Mouse (Mus musculus) colon, adult 2 months (tissue): ENCODE data around the gene Prpf40b. TPM values are rescaled to one million over a fixed set of nuclear protein-coding genes. Genes with fewer than 3 reads are reported as not detected.

Experiments used
- polyA plus RNA-seq: library from polyadenylated mRNA; depleted of rRNA; stranded (reverse); fragments of >200 nt; gene quantifications from 2 replicates; pipeline ENCODE4 v1.2.3, GENCODE M21; 2012; rRNA removed

Prpf40b gene
- 41.1 and 42.3 TPM in 2 replicates for polyA plus RNA-seq

DNA sequence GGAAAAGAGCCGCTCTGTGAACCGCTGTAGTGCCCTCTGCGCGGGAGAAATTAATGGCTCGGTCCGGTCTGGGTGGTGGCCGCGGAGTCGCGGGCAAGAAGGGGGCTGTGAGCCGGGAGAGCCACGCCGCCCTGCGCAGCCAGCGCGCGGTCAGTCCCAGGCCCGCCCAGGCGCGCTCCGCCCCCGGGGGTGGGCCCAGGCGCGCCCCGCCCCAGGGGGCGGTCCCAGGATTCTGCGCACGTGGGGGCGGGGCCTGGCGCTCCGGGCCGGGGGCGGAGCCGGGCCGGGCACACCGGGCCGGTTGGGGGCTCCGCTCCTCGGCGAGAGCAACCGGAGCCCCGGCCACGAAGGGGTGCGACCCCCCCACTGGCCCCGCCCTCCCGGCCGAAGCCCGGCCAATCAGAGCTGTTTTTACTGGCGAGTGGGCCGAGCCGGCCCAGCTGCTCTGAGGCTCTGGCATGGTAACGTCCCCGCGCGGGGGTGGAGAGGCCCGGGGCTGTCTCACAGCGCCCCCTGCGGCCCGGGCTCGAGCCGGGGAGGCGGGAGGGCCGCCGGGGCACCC is at the start of gene Prpf40b:
Gene Prpf40b, plus strand, starts transcription at position 275 of the 562 bp plus-strand sequence.

DNA sequence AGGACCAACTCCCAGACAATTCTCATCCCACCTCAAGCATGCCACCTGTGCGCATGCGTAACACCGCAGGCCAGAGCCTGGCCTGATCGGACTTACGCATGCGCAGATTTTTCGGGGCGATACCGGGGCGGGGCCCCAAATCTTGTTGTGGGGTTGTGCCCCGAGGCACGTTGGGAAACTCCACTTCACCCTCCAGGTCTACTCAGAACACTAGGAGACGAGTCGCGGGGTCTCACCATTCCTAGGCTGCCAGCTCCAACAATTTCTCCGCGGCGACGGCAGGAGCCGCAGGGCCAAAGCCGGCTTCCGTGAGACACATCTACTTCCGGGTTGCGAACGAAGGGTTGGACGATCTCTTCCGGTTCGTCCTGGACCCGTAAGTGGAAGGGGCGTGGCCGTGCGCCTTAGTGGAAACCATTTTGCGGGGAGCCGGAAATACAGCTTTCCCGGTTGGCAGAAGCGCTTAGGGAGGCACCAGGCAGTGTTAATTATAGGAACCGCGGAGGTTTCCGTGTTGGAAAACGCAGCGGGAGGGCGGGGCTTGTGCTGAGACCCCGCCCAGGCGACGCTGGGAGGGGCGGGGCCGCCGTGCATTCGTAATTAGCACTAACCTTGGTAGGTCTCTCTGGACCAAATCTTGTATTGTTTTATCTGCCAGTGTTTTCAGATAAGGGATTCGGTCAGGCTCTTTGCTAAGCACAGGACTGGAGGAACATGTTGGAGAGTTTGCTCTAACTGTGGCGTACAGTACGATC is 43.1 kb upstream of the Prpf40b start, which contains the start of gene Mcrs1:
Gene Mcrs1, minus strand, starts transcription at position 336 of the 755 bp plus-strand sequence.

DNA sequence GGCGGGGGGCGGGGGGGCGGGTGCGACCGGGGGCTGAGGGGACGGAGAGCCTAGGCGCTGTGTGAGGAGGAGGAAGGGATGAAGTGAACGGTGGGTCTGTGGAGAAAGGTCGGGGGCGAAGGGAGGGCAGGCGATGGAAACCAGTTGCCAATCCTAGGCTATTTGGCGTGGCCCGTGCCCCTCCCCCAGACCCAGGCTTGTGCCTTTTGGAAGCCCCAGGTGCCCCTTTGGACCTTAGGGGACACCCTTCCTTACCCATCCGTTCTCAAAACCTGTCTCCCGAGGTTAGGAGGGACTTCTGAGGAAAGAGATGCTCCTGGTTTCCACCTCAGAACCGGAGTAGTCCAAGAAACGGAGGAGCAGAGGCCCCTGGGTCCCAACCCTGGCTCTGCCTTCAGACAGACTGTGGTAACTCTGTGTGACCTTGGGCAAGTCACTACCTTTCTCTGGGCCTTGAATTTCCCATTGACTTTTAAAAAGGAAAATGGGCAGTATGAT is 646 bp downstream of the Prpf40b start, which contains the start of gene Fam186b:
Gene Fam186b, minus strand, starts transcription at position 405 of the 498 bp plus-strand sequence.

Other genes with a start within 250 kb of the Prpf40b start
- gene Prph, start 239.9 kb upstream of the Prpf40b start, polyA plus RNA-seq, result 17.4 and 17.7 TPM in 2 replicates
- gene Troap, start 220.5 kb upstream of the Prpf40b start, polyA plus RNA-seq, result 9.4 and 10.0 TPM in 2 replicates
- gene C1ql4, start 207.3 kb upstream of the Prpf40b start, polyA plus RNA-seq, result not detected in 2 replicates
- 32.4 and 40.8 TPM in 2 replicates for gene Dnajc22, start 201.9 kb upstream of the Prpf40b start, polyA plus RNA-seq
- 6.3 and 6.7 TPM in 2 replicates for gene Spats2, start 169.2 kb upstream of the Prpf40b start, polyA plus RNA-seq
- gene Kcnh3, start 70.2 kb upstream of the Prpf40b start, polyA plus RNA-seq, result 29.5 and 36.7 TPM in 2 replicates
- 64.5 and 65.2 TPM in 2 replicates for gene Mcrs1, start 43.1 kb upstream of the Prpf40b start, polyA plus RNA-seq
- gene Fam186b, start 801 bp downstream of the Prpf40b start, polyA plus RNA-seq, result not detected in 2 replicates
- gene Fmnl3, start 75.4 kb downstream of the Prpf40b start, polyA plus RNA-seq, result 8.5 and 8.9 TPM in 2 replicates
- 1,109 and 1,381 TPM in 2 replicates for gene Tmbim6, start 97.8 kb downstream of the Prpf40b start, polyA plus RNA-seq
- gene Nckap5l, start 162.7 kb downstream of the Prpf40b start, polyA plus RNA-seq, result 4.2 and 4.4 TPM in 2 replicates
- 5.7 and 7.1 TPM in 2 replicates for gene Bcdin3d, start 179.6 kb downstream of the Prpf40b start, polyA plus RNA-seq
- gene Faim2, start 233.1 kb downstream of the Prpf40b start, polyA plus RNA-seq, result 1.0 and 2.0 TPM in 2 replicates